Mouse (Mus musculus): ENCODE data around the gene Aipl1. TPM values are rescaled to one million over a fixed set of nuclear protein-coding genes. Genes with fewer than 3 reads are reported as not detected.

The Aipl1 gene
- total RNA-seq, 2 experiments from 2014 or later = 0.26 to 0.29 TPM

DNA sequence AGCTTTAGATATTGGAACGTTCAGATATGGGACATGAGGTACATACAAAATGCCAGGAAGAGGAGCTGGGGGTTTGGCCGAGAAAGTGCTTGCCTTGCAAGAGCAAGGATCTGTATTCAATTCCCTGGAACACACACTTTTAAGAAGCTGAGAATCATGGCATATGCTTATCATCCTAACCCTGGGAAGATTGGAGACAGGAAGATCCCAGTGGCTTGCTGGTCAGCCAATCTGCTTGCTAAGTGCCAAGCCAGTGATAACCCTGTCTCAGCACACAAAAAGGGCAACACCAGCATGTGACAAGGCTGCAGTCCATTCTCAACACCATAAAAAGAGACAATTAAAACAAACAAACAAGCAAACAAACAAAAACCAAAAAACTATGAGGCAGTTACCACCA, 53.2 kb downstream of the Aipl1 start:
- DNase-seq (ENCODE audit: low spot score in 2 of 2) = no peak

Other genes with a start within 250 kb of the Aipl1 start
- 10 to 100 TPM; 21.3 to 30.0 TPM for gene Pimreg, start 4.5 kb upstream of the Aipl1 start, total RNA-seq (2021)
- 1 to 10 TPM; 1.4 to 1.5 TPM for gene Pitpnm3, start 98.3 kb upstream of the Aipl1 start, total RNA-seq (2021)
- under 1 TPM; 0.61 to 0.65 TPM for gene Gm43951, start 169.3 kb upstream of the Aipl1 start, total RNA-seq (2021)
- gene 4933427D14Rik, start 169.9 kb upstream of the Aipl1 start, total RNA-seq (2021) = 1 to 10 TPM; 4.7 to 5.9 TPM
- gene Txndc17, start 170.0 kb upstream of the Aipl1 start, total RNA-seq (2021) = 10 to 100 TPM; 46.8 to 49.6 TPM
- 10 to 100 TPM; 10.8 to 12.0 TPM for gene Med31, start 178.1 kb upstream of the Aipl1 start, total RNA-seq (2021)
- under 1 TPM; 0.23 to 0.52 TPM for gene Slc13a5, start 229.7 kb upstream of the Aipl1 start, total RNA-seq (2021)